Mouse (Mus musculus) heart, embryonic 16.5 days (tissue): ENCODE data around the gene Samd4b. TPM values are rescaled to one million over a fixed set of nuclear protein-coding genes. Genes with fewer than 3 reads are reported as not detected.

Source experiments
- ATAC-seq: fragments of 200-750 bp; cut with Nextera tagmentation; replicated peaks from 2 replicates; pipeline ENCODE4 v1.8.0; 2017; ENCODE audit warnings: moderate number of reproducible peaks; ENCODE audit not compliant: insufficient read depth, low FRiP score; ENCODE audit errors: extremely low read depth
- H3K27ac ChIP-seq: fragments of 300-500 bp; sonication (generic); 2 replicates; pipeline ENCODE4 v1.5.1; 2014; ENCODE audit warnings: mild to moderate bottlenecking, low read length, control low read depth, moderate library complexity
- H3K27me3 ChIP-seq: fragments of 300-500 bp; sonication (generic); 2 replicates; pipeline ENCODE4 v1.6.1; 2014; ENCODE audit warnings: low read length, mixed read lengths; ENCODE audit not compliant: control insufficient read depth, insufficient read depth
- H3K36me3 ChIP-seq: fragments of 300-500 bp; sonication (generic); 2 replicates; pipeline ENCODE4 v1.6.1; 2014; ENCODE audit not compliant: control insufficient read depth, insufficient read depth
- H3K4me1 ChIP-seq: fragments of 300-500 bp; sonication (generic); 2 replicates; pipeline ENCODE4 v1.6.1; 2014; ENCODE audit warnings: low read length, mixed read lengths; ENCODE audit not compliant: control insufficient read depth, insufficient read depth
- H3K4me2 ChIP-seq: fragments of 300-500 bp; sonication (generic); 2 replicates; pipeline ENCODE4 v1.6.1; 2014; ENCODE audit warnings: low read depth, mild to moderate bottlenecking, control low read depth, low read length
- H3K4me3 ChIP-seq: fragments of 300-500 bp; sonication (generic); 2 replicates; pipeline ENCODE4 v1.5.1; 2014; ENCODE audit warnings: mild to moderate bottlenecking, control low read depth, low read length
- H3K9ac ChIP-seq: fragments of 300-500 bp; sonication (generic); 2 replicates; pipeline ENCODE4 v1.6.1; 2014; ENCODE audit warnings: low read length, control low read depth
- H3K9me3 ChIP-seq: fragments of 300-500 bp; sonication (generic); replicated peaks from 2 replicates; pipeline ENCODE4 v1.6.1; 2016; ENCODE audit warnings: low read length; ENCODE audit not compliant: control insufficient read depth
- WGBS: fragments of 180-500 bp; shearing (Covaris S2); extraction: QIAGEN DNeasy Blood & Tissue Kit; methylation state at CpG from one replicate; pipeline ENCODE4 v1.1.7; 2014; 5-methylcytosine and 5-hydroxymethylcytosine counted together
- polyA plus RNA-seq: library from polyadenylated mRNA; unstranded; fragments of >200 nt; fragmentation: Nextera tagmentation; extraction: Ambion mirVana; gene quantifications from 2 replicates; pipeline ENCODE4 v1.2.1, GENCODE M21; 2015

Samd4b gene
- polyA plus RNA-seq, 1 experiment from 2014 or later = 16.0 TPM

DNA sequence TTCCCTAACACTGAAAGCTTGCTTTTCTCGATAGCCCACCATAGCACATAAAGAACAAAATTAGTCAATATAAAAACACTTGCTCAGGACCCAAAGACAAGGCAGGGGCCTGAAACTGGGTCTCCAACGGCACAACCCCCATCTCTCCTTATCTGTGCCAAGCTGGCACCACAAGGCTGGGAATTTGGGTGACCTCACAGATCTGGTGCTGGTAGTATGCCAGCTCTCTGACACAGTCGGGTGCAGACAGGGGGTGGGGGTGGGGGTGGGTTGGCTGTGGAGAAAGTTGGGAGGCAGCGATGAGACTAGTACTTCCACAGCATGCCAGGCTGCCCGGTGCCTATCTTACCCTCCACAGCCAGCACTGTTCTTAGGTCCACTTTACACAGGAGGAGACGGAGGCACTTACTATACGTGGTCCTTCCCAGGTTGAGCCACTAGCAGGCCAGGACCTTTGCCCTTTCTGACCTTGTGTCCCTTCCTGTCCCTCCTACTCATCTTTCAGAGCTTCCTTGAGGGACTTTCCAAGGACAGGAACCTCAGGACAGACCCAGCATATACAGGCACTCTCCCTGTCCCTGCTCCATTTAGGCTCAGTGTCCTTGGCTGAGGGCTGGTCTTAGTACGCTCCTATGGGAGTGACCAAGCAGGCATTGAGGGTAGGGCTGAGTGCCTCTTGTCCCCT, 2.1 kb downstream of the Samd4b start:
- Histone ChIP-seq H3K9ac (peak overlapping the region; percentile 11; the same call in 1 of the 2 replicates), H3K27ac (no peak overlapping the region)
- 67% methylated on average over 8 of the region's 8 CpGs for WGBS

GRCm38 (mm10) chr7:28593206-28594111, 4.5 kb downstream of the Samd4b start:
- Histone ChIP-seq H3K4me2 (no peak overlapping the region), H3K4me1 (peaks cover 46% of the 10 kb centered on the region)

More for the DNA sequence above, 2.1 kb downstream of the Samd4b start:
- ATAC-seq = no peak
- Histone ChIP-seq H3K4me2 (peak overlapping the region; percentile 83), H3K4me3 (no peak overlapping the region; the same call in 1 of the 2 replicates), H3K27me3 (no peaks in the 10 kb centered on the region), H3K9me3 (no peaks in the 10 kb centered on the region), H3K36me3 (no peaks in the 10 kb centered on the region), H3K4me1 (peaks cover 44% of the 10 kb centered on the region)

DNA sequence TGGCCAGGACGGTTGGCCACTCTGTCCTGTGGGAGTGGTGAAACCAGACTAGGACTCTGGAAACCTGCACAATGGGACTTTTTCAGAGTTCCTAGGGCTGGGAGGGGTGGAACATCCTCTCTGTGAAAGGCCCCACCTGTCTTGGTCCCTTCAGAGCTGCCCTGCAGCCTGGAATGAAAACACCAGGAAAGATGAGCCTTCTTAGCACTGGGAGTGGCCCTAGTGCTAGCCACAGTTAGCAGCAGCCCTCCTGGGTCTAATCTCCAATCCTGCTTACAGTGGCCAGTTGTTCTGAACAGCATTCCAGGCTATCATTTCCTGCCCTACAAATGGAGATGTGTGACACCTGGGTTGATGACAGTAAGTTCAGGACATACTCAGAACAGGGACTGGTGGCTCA, 6.1 kb downstream of the Samd4b start:
- H3K9ac ChIP-seq = no peak overlapping the region
- no peaks in the 10 kb centered on the region for H3K36me3 ChIP-seq
- peaks cover 57% of the 10 kb centered on the region for H3K4me1 ChIP-seq
- ATAC-seq = no peak
- no peak overlapping the region for H3K4me2 ChIP-seq
- no peak overlapping the region for H3K27ac ChIP-seq
- no peaks in the 10 kb centered on the region for H3K9me3 ChIP-seq
- no peak overlapping the region for H3K4me3 ChIP-seq
- no peaks in the 10 kb centered on the region for H3K27me3 ChIP-seq
- 50% methylated on average over 1 of the region's 1 CpGs for WGBS

More at GRCm38 (mm10) chr7:28593206-28594111, 4.5 kb downstream of the Samd4b start:
- WGBS = 38% methylated on average over 14 of the region's 14 CpGs
- no peaks in the 10 kb centered on the region for H3K9me3 ChIP-seq
- ATAC-seq = no peak
- H3K36me3 ChIP-seq = no peaks in the 10 kb centered on the region
- H3K27ac ChIP-seq = peak overlapping the region; percentile 28
- H3K9ac ChIP-seq = no peak overlapping the region; the same call in 1 of the 2 replicates
- H3K27me3 ChIP-seq = no peaks in the 10 kb centered on the region
- H3K4me3 ChIP-seq = no peak overlapping the region

- peak; percentile 56; the same call in 1 of the 2 replicates for ATAC-seq
- no peak overlapping the region for H3K4me2 ChIP-seq
These were observed 10.3 kb downstream of the Samd4b start for GRCm38 (mm10) chr7:28587644-28588043.

GRCm38 (mm10) chr7:28586663-28587411, 11.1 kb downstream of the Samd4b start:
- peak overlapping the region; percentile 6 for H3K27ac ChIP-seq
- H3K9me3 ChIP-seq = no peaks in the 10 kb centered on the region
- H3K27me3 ChIP-seq = no peaks in the 10 kb centered on the region
- H3K4me1 ChIP-seq = peaks cover 45% of the 10 kb centered on the region
- no peak overlapping the region for H3K4me2 ChIP-seq
- 0 out of 2 replicates have a peak overlapping the region, but pooled peaks have one; percentile 13 for H3K9ac ChIP-seq
- peak; percentile 1; the same call in 1 of the 2 replicates for ATAC-seq
- no peak overlapping the region for H3K4me3 ChIP-seq
- no peaks in the 10 kb centered on the region for H3K36me3 ChIP-seq
- 41% methylated on average over 6 of the region's 6 CpGs for WGBS

More at GRCm38 (mm10) chr7:28587644-28588043, 10.3 kb downstream of the Samd4b start:
- peaks cover 53% of the 10 kb centered on the region for H3K4me1 ChIP-seq
- no peaks in the 10 kb centered on the region for H3K27me3 ChIP-seq
- H3K9ac ChIP-seq = peak overlapping the region; percentile 27
- no peaks in the 10 kb centered on the region for H3K36me3 ChIP-seq
- peak overlapping the region; percentile 6 for H3K27ac ChIP-seq
- H3K9me3 ChIP-seq = no peaks in the 10 kb centered on the region
- no peak overlapping the region for H3K4me3 ChIP-seq

GRCm38 (mm10) chr7:28585001-28585400, 12.9 kb downstream of the Samd4b start:
- no peaks in the 10 kb centered on the region for H3K36me3 ChIP-seq
- no peaks in the 10 kb centered on the region for H3K27me3 ChIP-seq
- H3K4me3 ChIP-seq = no peak overlapping the region
- ATAC-seq = no peak
- H3K27ac ChIP-seq = no peak overlapping the region
- no peak overlapping the region for H3K4me2 ChIP-seq
- no peaks in the 10 kb centered on the region for H3K9me3 ChIP-seq
- WGBS = 59% methylated on average over 6 of the region's 6 CpGs
- peaks cover 46% of the 10 kb centered on the region for H3K4me1 ChIP-seq
- 0 out of 2 replicates have a peak overlapping the region, but pooled peaks have one; percentile 6 for H3K9ac ChIP-seq

GRCm38 (mm10) chr7:28584468-28584867, 13.5 kb downstream of the Samd4b start:
- Histone ChIP-seq H3K9me3 (no peaks in the 10 kb centered on the region), H3K9ac (no peak overlapping the region), H3K36me3 (no peaks in the 10 kb centered on the region), H3K4me1 (peaks cover 51% of the 10 kb centered on the region), H3K4me3 (no peak overlapping the region), H3K27me3 (no peaks in the 10 kb centered on the region), H3K27ac (peak overlapping the region; percentile 28; the same call in 1 of the 2 replicates), H3K4me2 (no peak overlapping the region)
- ATAC-seq = no peak
- 24% methylated on average over 4 of the region's 4 CpGs for WGBS

- no peak; the same call in 1 of the 2 replicates for ATAC-seq
- WGBS = 69% methylated on average over 8 of the region's 8 CpGs
- no peak overlapping the region for H3K4me2 ChIP-seq
- no peaks in the 10 kb centered on the region for H3K27me3 ChIP-seq
- no peaks in the 10 kb centered on the region for H3K36me3 ChIP-seq
- no peak overlapping the region for H3K27ac ChIP-seq
- no peaks in the 10 kb centered on the region for H3K9me3 ChIP-seq
- H3K9ac ChIP-seq = no peak overlapping the region
- H3K4me3 ChIP-seq = no peak overlapping the region
- H3K4me1 ChIP-seq = peaks cover 52% of the 10 kb centered on the region
These were observed 14.2 kb downstream of the Samd4b start for GRCm38 (mm10) chr7:28583570-28584344.
